Mouse (Mus musculus) small intestine, adult 2 months (tissue): Measurements from ENCODE around the gene Rpl19.

Experiments
- CTCF ChIP-seq: fragments of 200-500 bp; IDR thresholded peaks from 2 replicates; pipeline ENCODE4 v1.5.1; 2012; ENCODE audit warnings: low read depth, mild to moderate bottlenecking, control low read depth, inconsistent platforms, low read length, moderate library complexity, mixed read lengths; ENCODE audit not compliant: insufficient replicate concordance, insufficient read length; ENCODE audit errors: extremely low read depth
- POLR2A ChIP-seq: fragments of 200-500 bp; IDR thresholded peaks from 2 replicates; pipeline ENCODE4 v1.6.1; 2012; ENCODE audit warnings: low read depth, mild to moderate bottlenecking, control low read depth, inconsistent platforms, low read length, moderate library complexity

- no peak for TF ChIP-seq CTCF
- no peak for TF ChIP-seq POLR2A
These were observed 29.0 kb upstream of the Rpl19 start for GRCm38 (mm10) chr11:97997387-97997960.
